Mouse (Mus musculus) thymus, postnatal 10 days (tissue): ENCODE measurements around the gene Trcg1.
A peak's percentile ranks its signal among the peaks of the same experiment; 100 is the strongest.

Experiments used
- DNase-seq, 2 experiments: peaks; one replicate each; pipeline ENCODE4 v3.0.0; 2021; ENCODE audit warnings: low spot score in 2 of 2

Gene Trcg1

DNA sequence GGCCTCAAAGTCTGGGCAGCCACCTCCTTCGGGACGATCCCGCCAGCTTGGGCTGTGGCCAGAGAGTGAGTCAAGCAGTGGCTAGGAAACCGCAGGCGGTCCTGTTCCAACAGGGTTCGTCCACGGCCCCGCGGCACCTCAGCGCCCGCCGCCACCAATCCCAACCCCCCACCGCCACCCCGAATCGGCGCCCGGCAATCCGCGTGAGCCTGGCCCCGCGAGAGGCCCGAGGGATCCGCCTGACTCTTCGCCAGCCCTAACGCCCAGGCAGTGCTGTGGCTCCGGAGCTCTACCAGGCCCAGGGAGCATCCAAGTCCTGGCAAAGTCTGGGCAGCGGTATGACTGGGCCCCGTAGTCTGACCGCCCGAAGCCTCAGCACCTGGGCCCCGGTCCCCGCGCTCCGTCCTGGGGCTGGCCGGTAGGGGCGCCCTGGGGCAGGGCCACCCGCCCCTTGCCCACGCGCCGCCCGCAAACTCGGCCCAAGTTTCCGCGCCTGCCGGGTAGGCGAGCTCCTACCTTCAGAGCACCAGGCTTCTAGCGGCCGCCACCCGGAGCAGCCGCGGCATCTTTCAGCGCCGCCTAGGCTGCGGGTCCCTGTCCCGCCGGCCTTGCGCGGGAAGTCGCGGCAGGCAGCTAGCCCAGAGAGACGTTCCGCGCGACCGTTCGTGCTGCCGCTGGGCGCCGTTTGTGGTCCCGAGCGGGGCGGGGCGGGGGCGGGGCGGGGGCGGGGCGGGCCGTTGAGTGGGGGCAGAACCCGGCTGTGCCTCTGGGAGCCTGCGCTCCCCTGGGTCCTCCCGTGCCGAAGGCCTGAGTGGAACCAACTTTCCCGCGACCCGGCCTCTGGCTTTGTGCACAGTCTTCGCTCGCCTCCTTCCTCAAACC, 25.8 kb downstream of the Trcg1 start, which contains the start of gene 1700017B05Rik:
Gene 1700017B05Rik, minus strand, starts transcription at position 700 of the 882 bp plus-strand sequence.
- peak; percentile 68 to 84 for DNase-seq

DNA sequence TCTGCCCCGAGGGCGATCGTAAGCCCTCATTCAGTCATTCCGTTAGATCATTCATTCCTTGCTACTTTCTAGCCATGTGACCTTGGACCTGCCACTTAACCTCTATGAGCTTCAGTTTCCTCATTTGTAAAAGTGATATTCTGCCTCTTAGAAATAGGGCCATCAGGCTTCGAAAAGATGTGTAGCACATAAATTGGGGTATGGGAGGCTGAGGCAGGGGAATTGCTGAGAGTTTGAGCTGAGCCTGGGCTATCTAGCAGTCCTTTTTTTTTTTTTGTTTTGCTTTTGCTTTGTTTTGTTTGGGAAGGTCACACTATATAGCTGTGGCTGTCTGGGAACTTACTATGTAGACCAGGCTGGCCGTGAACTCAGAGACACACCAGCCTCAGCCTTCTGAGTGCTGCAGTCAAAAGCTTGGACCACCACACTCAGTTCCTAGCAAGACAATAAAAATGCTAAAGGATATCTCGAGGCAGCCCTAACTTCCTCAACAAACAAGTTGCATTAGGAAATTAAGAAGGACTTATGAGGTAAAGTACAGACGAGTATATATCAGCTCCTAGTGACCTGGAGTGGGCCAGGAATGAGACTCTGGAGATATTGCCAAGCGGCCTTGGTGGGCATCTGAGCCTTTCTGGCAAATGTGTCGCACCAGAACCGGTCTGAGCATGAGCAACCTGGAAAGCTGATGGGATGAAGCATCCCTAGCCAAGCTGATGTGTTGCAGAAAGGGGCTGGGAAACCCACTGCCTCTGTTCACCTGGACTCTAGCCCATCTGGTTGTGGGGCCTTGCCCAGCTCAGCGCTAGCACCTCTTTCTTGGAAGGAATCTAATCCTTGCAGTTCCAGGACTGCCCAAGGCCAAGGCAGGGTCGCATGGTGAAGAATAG, 26.7 kb downstream of the Trcg1 start:
- no peak for DNase-seq

DNA sequence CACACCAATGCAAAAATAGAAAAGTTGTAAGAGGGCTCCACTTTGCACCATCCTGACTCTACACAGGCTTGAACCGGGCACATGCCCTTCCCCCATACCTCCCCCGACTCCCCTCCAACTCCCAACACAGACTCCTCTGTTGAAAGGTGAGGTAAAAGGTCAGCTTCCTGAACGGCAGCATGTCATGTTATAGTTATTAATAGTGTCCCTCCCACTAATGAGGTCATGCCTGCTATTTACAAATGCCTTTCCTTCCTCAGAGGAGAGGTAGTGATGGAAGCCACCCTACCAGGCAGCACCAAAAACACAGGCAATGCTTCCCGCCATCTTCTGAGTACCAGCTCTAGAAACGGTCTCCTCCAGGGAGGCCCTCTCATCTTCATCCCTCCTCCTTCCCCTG, 28.8 kb downstream of the Trcg1 start:
- DNase-seq = no peak

- no peak for DNase-seq
Measured at GRCm38 (mm10) chr9:57267421-57267820, 31.1 kb downstream of the Trcg1 start.

DNA sequence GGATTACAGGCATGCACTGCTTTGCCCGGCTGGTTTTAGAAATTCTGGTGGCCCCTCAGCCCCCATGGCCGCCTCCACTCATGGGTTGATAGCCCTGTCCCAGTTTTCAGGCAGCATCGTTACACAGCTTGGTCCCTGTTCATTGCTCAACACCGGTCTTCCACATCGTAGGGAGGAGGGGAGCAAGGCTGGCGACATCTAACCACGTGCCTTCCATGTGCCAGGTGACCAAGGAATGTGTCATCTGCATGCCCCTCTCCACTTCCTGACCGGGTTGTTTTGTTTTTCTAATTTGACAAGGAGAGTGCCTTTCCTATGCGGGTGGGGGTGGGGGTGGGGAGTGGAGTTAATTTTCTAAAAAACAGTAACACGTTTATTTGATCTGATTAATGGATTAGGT, 31.7 kb downstream of the Trcg1 start:
- no peak for DNase-seq

- DNase-seq = no peak
Measured at GRCm38 (mm10) chr9:57268575-57268974, 32.2 kb downstream of the Trcg1 start.

DNA sequence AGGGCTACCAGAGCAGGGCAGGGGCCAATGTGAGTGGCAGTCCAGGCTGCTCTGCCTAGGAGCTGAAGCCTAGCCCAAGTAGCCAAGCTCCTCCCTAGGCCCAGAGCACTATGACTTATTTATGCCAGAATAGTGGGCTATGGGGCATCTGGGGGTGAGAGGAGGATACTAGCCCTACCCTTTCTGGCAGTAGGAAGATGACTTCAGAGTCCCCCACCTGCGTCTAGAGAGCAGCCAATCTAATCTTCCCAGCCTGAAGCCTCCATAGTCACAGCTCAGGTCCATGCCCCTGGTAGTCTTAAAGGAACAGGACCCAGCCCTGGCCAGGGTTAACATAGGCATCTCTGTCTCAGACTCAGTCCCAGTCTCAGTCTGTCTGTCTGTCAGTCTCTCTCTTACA, 33.0 kb downstream of the Trcg1 start:
- DNase-seq = no peak

DNA sequence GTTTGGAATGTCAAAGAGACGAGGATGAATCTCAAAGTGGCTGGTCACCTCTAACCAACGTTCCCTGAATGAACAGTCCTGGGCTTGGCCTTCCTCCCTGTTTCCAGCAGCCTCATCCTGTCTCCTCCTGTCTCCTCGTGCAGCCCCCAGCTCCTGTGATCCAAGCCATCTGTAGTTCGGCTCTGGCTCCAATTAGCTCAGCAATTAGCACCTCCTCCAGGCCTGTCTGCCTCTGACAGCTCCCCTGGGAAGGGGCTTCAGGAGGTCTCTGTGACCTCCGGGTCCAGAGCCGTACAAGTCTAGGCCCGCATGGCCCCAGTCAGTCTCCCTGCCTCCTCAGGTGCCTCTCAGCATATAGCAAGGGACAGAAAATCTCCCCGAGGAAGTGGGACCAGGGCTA, 34.0 kb downstream of the Trcg1 start:
- DNase-seq = no peak

DNA sequence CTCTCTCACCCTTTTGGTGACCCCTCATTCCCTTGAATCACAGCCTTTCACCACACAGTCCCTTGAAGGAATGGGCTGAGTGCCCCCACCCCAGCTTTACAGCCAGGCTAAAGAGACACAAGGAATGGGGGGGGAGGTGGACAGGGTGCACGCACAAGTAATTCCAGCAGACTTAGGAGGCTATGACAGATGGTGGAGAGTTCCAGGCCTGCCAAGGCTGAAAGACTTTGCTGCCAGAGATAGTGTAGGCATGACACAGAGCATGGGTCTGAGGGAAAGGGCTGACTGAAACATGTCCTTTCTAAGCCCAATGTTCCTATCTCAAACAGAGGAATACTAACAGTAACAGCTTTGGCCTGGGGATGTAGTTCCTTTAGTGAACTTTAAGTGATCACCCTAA, 34.7 kb downstream of the Trcg1 start:
- DNase-seq = no peak

GRCm38 (mm10) chr9:57271837-57272562, 35.6 kb downstream of the Trcg1 start:
- no peak for DNase-seq

DNA sequence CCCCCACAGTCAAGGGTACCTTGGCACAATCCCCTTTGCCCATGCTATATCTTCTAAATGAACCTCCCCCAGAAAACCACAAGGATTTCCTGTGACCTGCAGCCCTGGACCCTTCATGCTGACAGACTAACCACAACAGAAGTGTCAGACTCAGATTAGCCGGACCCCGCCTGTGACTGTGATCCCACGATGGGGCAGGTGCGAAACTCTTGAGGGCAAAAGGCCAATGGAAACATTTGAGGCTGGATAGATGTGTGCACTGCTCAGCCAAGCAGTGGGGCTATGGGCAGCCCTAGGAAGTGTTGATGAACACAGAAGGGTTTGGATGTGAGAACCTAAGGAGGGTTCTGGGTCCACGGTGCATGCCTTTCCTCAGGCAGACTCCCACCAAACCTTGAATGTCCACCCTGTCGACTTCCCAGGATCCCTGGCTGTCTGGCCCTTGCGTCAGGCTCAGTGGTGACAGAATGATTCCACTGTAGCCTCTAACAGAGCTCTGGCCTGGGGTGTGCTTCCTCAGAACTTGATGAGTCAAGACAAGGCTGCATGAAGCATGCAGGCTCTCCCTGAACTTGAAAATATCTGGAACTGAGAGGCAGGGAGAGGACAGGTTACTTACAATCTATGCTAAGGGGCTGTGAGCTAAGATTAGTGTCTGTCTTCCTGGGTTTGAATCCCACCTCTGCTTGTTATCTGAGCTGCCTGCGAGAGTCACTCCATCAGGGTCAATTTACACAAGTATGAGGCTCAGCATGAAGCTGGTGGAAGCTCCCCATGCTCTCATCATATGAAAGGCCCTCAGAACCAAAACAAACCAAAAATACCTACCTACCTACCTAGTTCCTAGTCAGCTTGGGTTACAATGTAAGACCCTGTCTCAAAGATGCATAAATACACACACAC, 36.8 kb downstream of the Trcg1 start:
- no peak for DNase-seq

- no peak for DNase-seq
Measured at GRCm38 (mm10) chr9:57273805-57274494, 37.6 kb downstream of the Trcg1 start.

- DNase-seq = no peak
Measured at GRCm38 (mm10) chr9:57276311-57276710, 40.0 kb downstream of the Trcg1 start.

DNA sequence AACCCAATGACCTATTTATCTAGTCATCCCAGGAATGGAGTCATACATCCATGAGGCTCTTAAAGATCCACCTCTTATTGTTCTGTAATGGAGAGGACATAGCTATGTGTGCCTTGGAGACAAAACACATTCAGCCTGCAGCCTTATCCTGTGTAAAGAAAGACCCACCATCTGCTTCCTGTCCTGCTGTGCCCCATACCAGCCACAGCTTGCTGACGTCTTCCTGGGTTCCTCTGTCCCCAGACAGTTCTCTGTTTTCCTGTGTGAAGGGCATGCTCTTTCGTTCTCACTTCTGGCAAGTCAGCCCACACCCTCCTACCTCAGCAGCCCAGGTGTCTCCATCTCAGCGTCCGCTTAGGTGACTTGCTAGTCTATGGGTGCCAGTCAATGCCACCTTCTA, 41.9 kb downstream of the Trcg1 start:
- peak; percentile 59 to 60 for DNase-seq

DNA sequence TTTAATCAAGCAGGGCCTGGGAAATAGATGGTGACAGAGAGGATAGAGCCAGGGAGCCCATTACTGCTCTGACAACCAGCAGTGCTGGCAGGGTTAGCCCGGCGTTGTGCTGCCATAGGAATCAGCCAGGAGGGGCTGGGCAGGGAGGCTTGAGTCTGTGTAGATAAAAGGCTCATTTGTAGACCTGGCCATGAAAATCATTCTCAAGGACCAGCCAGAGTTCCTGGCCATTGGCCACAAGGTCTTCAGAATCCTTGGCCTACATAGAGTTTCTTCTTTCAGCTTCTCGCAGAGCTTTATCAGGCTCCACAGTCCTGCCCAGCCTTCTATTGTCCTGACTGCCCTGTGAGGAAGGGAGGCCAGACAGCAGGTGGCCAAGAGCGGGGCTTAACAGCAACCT, 43.1 kb downstream of the Trcg1 start:
- no peak for DNase-seq

GRCm38 (mm10) chr9:57281549-57281948, 45.2 kb downstream of the Trcg1 start:
- no peak for DNase-seq

DNA sequence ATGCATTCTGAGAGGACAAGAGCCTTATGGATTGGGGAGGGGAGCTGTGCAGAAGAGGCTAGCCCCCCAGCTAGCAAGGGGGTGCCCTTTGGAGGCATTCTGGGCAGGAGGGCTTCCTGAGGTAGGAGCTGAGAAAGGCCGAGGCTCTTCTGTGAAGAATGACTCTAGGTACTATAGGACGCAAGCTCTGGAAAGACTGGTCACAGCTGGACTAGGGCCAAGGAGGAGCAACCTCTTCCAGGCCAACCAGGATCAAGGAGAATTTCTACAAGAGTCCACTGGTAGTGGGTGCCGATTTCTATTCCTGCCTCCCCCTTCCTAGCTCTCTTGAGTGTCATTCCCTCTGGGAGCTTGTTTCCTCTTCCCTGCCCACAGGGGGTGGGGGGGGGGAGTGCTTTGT, 46.3 kb downstream of the Trcg1 start:
- DNase-seq = no peak

DNA sequence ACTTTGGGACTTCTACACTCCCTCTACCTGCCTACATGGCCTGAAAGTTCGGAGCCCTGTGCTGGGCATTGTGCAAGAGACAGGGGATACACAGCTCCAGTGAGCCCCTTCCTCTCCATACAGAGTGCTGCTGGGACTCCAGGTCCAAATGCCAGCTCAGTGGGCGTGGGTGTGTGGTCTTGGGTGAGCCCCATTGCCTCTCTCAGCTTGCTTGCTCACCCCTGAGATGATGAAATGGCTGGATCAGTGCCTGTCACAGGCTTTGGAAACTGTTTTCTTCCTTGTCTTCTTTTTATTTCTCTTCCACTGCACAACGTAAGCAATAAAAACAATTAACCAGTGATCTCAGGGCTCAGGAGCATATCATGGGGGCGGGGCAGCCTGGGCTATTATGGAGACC, 47.0 kb downstream of the Trcg1 start:
- no peak for DNase-seq

DNA sequence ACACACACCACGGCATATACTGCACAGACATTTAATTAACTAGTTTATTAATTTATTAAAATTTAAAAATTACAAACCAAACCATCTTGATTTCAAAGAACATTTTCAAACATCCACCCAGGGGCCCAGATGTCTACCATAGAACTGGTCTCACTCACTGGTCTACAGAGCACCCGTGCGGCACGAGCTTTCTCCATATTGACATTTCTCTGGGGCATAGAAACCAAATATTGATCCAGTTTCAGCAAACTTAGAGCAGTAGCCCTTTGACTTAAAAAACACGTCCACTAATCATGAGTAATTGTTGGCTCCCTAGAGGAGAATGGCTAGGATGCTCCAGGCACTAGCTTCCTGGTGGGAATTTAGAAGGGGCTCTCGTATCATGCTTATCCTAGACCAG, 50.8 kb downstream of the Trcg1 start:
- no peak for DNase-seq

- no peak for DNase-seq
Measured at GRCm38 (mm10) chr9:57294905-57295304, 58.5 kb downstream of the Trcg1 start.
